Mouse (Mus musculus) left cerebral cortex, adult 6 months (tissue): ENCODE measurements around the gene Lrp10. TPM values are rescaled to one million over a fixed set of nuclear protein-coding genes. Genes with fewer than 3 reads are reported as not detected.

Experiments
- long read RNA-seq, 2 experiments: library from polyadenylated mRNA; unstranded; transcript quantifications; one replicate each; pipeline ENCODE4 v2.0.0; 2019 to 2020
- polyA plus RNA-seq: library from polyadenylated mRNA; unstranded; fragments of <200 nt; fragmentation: Nextera tagmentation; gene quantifications from 2 replicates; pipeline ENCODE4 v1.2.3, GENCODE M21; 2021

The Lrp10 gene
- polyA plus RNA-seq = 7.2 and 18.6 TPM in 2 replicates
- long read RNA-seq, experiment 1, full-length matches to known transcripts = 65 of 78 reads
- long read RNA-seq, experiment 1, partial matches to known transcripts = 5 of 78 reads
- long read RNA-seq, experiment 1, other reads (novel, unspliced or antisense) = 8 of 78 reads
- long read RNA-seq, experiment 2, full-length matches to known transcripts = 8 of 15 reads
- long read RNA-seq, experiment 2, partial matches to known transcripts = 3 of 15 reads
- long read RNA-seq, experiment 2, other reads (novel, unspliced or antisense) = 4 of 15 reads

GRCm38 (mm10) chr14:54463959-54464292, at the start of gene Lrp10:
Lrp10 (plus strand) TSS chr14:54464137.

GRCm38 (mm10) chr14:54417623-54418081, 46.3 kb upstream of the Lrp10 start, which contains the start of gene Slc7a7:
Slc7a7 (minus strand) TSS chr14:54417780.

GRCm38 (mm10) chr14:54426689-54427398, 37.1 kb upstream of the Lrp10 start, which contains the start of gene Mrpl52:
Mrpl52 (plus strand) TSS chr14:54426909.

GRCm38 (mm10) chr14:54431334-54432077, 32.4 kb upstream of the Lrp10 start, which contains the start of gene Mmp14:
Mmp14 (plus strand) TSS chr14:54431612.

GRCm38 (mm10) chr14:54475941-54476844, 12.3 kb downstream of the Lrp10 start, which contains the start of gene Rem2:
Rem2 (plus strand) TSS chr14:54476100.

Other genes starting within 250 kb of the Lrp10 start
- 388 and 425 TPM in 2 replicates for gene Dad1, start 210.0 kb upstream of the Lrp10 start, polyA plus RNA-seq
- 72.4 and 90.2 TPM in 2 replicates for gene Abhd4, start 209.9 kb upstream of the Lrp10 start, polyA plus RNA-seq
- gene Olfr49, start 179.2 kb upstream of the Lrp10 start, polyA plus RNA-seq = not detected in 2 replicates
- gene Oxa1l, start 103.3 kb upstream of the Lrp10 start, polyA plus RNA-seq = 36.9 and 48.4 TPM in 2 replicates
- 1.0 and 2.1 TPM in 2 replicates for gene Slc7a7, start 46.4 kb upstream of the Lrp10 start, polyA plus RNA-seq
- gene Mrpl52, start 37.2 kb upstream of the Lrp10 start, polyA plus RNA-seq = 395 and 463 TPM in 2 replicates
- gene Mmp14, start 32.5 kb upstream of the Lrp10 start, polyA plus RNA-seq = 2.3 and 6.2 TPM in 2 replicates
- 8.8 and 13.8 TPM in 2 replicates for gene Rem2, start 12.0 kb downstream of the Lrp10 start, polyA plus RNA-seq
- 32.7 and 35.9 TPM in 2 replicates for gene Prmt5, start 53.4 kb downstream of the Lrp10 start, polyA plus RNA-seq
- gene Haus4, start 90.5 kb downstream of the Lrp10 start, polyA plus RNA-seq = 3.4 and 4.0 TPM in 2 replicates
- gene Ajuba, start 113.4 kb downstream of the Lrp10 start, polyA plus RNA-seq = 0.34 and 0.49 TPM in 2 replicates
- gene 4931414P19Rik, start 141.9 kb downstream of the Lrp10 start, polyA plus RNA-seq = 1.6 and 3.0 TPM in 2 replicates
- gene Psmb5, start 153.9 kb downstream of the Lrp10 start, polyA plus RNA-seq = 598 and 663 TPM in 2 replicates
- 0.05 and 0.11 TPM in 2 replicates for gene Psmb11, start 157.3 kb downstream of the Lrp10 start, polyA plus RNA-seq
- not detected in 2 replicates for gene Gm17606, start 176.8 kb downstream of the Lrp10 start, polyA plus RNA-seq
- gene Cdh24, start 177.2 kb downstream of the Lrp10 start, polyA plus RNA-seq = 0.64 and 0.83 TPM in 2 replicates
- gene 1700123O20Rik, start 222.1 kb downstream of the Lrp10 start, polyA plus RNA-seq = 44.0 and 47.2 TPM in 2 replicates
- gene Acin1, start 222.8 kb downstream of the Lrp10 start, polyA plus RNA-seq = 28.3 and 32.9 TPM in 2 replicates
- not detected in 2 replicates for gene Gm29776, start 234.7 kb downstream of the Lrp10 start, polyA plus RNA-seq
- gene Cebpe, start 248.0 kb downstream of the Lrp10 start, polyA plus RNA-seq = not detected in 2 replicates